Comparison of ENCODE assay signal across 8 mouse cellular contexts in genomic region chr15:81465901-81466737, GRCm38 (mm10). TPM values are rescaled to one million over a fixed set of nuclear protein-coding genes. Genes with fewer than 3 reads are reported as not detected.
DNase-seq lines count a peak whose midpoint lies in the region; ATAC-seq lines count a peak whose summit lies in the region.

TSS of gene Rbx1 (plus strand) at chr15:81466296.

- H3K36me3 ChIP-seq in hindbrain, embryonic 16.5 days (ENCODE audit: control insufficient read depth, insufficient read depth, low read length) = peaks cover 14% of the 10 kb centered on the region
- peaks cover 19% of the 10 kb centered on the region for H3K36me3 ChIP-seq in macrophage (ENCODE audit: inconsistent target)

- peaks cover 41% of the 10 kb centered on the region for H3K79me2 ChIP-seq in macrophage (ENCODE audit: inconsistent target)

- peak; percentile 99 for DNase-seq in T-cell, adult 2 months (ENCODE audit: low spot score)
- peak; percentile 99 for DNase-seq in cerebellum, postnatal 36 days
- peak; percentile 99 for DNase-seq in gastrocnemius, adult 18-20 months (ENCODE audit: low spot score)
- peak; percentile 98 to 99 for DNase-seq in left cerebral cortex, adult 18-20 months (ENCODE audit: low spot score in 2 of 2)
- peak; percentile 99 for DNase-seq in right cerebral cortex, adult 18-20 months
- peak; percentile 97 for DNase-seq in urinary bladder, postnatal 10 days (ENCODE audit: low spot score)

- peaks cover 14% of the 10 kb centered on the region for H3K4me1 ChIP-seq in hindbrain, embryonic 16.5 days (ENCODE audit: control insufficient read depth, insufficient read depth, low read depth, low read length)

- peak within 1 kb of the TSS; percentile 67 for H3K4me3 ChIP-seq in hindbrain, embryonic 16.5 days (ENCODE audit: low read length)
- peak within 1 kb of the TSS; percentile 78 for H3K4me3 ChIP-seq in macrophage (ENCODE audit: inconsistent target)

- WGBS in hindbrain, embryonic 16.5 days = under 1% methylated on average over 58 of the region's 62 CpGs
- WGBS in macrophage (ENCODE audit: missing documents) = under 1% methylated on average over 62 of the region's 62 CpGs

- peak within 1 kb of the TSS; percentile 80 for H3K9ac ChIP-seq in hindbrain, embryonic 16.5 days (ENCODE audit: low read depth, low read length)

- peak within 1 kb of the TSS; percentile 83 for H3K4me2 ChIP-seq in hindbrain, embryonic 16.5 days (ENCODE audit: low read length)

- H3K27ac ChIP-seq in hindbrain, embryonic 16.5 days (ENCODE audit: low read depth, low read length) = peak within 1 kb of the TSS; percentile 91
- peak within 1 kb of the TSS; percentile 86 for H3K27ac ChIP-seq in macrophage

- H3K9me3 ChIP-seq in hindbrain, embryonic 16.5 days (ENCODE audit: control insufficient read depth, low read length) = peaks cover 4% of the 10 kb centered on the region; the same call in 1 of the 2 replicates

- H3K27me3 ChIP-seq in hindbrain, embryonic 16.5 days (replicated peaks; ENCODE audit: control insufficient read depth, insufficient read depth, low read length) = no peaks in the 10 kb centered on the region

- ATAC-seq in hindbrain, embryonic 16.5 days = peak; percentile 99

RNA-seq across cellular contexts. Expression of gene Rbx1, which starts in this region (rescaled TPM):
- 10 to 100 TPM; 84.9 to 99.4 TPM for total RNA-seq in gastrocnemius, adult 18-20 months (2021)
- polyA plus RNA-seq in hindbrain, embryonic 16.5 days (2015; fragmentation: Nextera tagmentation; extraction: Ambion mirVana) = 383 and 395 TPM in 2 replicates
- 100 to 1,000 TPM; 140 to 144 TPM for total RNA-seq in left cerebral cortex, adult 18-20 months (2021)
- total RNA-seq in macrophage (2018; cell fraction: chromatin; rRNA removed) = 10 to 100 TPM; 35.9 to 97.8 (median 63.4) TPM
- total RNA-seq in macrophage (2018; cell fraction: cytosol; rRNA removed) = 100 to 1,000 TPM; 120 to 186 (median 145) TPM
- total RNA-seq in macrophage (2018; cell fraction: nucleus; rRNA removed) = 10 to 100 TPM; 28.8 to 97.5 (median 66.8) TPM
- polyA plus RNA-seq in macrophage (2018) = 69.0 to 118 TPM (median 86.1 TPM) in 3 replicates

Comparison
In these comparisons a context has a peak if more than half of its experiments do, and no peak if none do; other contexts are left out.
1. Peak in every context shown above with its lines: DNase-seq, ATAC-seq, H3K4me3 ChIP-seq and H3K27ac ChIP-seq.